Mouse (Mus musculus) monocyte, adult 59 days (primary cell): Measurements from ENCODE around the gene Dis3l2. TPM values are rescaled to one million over a fixed set of nuclear protein-coding genes. Genes with fewer than 3 reads are reported as not detected.

Source experiments
- total RNA-seq, 2 experiments: library from RNA; stranded (reverse); gene quantifications; one replicate each; pipeline ENCODE4 v1.2.4; 2023

Gene Dis3l2
- 10 to 100 TPM; 11.7 to 12.6 TPM for total RNA-seq

DNA sequence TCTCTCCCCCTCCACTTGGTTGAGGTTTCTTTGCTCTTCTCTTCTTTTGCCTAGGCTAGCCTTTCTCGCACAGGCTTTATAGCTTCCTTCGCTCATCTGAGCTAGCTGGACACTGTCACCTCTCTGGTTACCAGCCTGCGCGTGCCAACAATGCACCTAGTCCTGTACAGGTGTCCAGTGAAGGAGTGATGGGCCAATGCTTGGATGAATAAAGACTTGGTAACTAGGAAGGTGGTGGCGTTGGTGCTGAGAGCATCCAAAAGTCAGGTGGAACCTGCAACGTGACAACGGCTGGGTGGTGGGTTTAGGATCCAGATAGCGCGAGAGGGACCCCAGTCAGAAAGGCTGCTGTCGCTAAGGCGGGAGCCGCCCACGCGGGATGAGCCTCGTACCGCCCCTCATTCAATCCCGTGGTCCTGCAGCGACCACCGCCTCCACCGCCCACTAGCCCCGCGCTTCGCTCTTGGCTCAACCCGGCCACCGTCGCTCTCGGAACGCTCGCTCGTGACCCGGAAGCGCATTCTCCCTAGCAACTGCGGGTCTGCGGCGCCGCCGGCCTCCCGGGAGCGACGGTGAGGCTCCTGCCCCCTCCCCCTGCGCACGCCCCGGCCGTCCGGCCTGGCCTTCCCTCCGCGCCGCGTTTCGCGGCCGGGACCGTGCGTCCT, at the start of gene Dis3l2:
Dis3l2 (plus strand) TSS at position 509 of the 665 bp plus-strand sequence.

DNA sequence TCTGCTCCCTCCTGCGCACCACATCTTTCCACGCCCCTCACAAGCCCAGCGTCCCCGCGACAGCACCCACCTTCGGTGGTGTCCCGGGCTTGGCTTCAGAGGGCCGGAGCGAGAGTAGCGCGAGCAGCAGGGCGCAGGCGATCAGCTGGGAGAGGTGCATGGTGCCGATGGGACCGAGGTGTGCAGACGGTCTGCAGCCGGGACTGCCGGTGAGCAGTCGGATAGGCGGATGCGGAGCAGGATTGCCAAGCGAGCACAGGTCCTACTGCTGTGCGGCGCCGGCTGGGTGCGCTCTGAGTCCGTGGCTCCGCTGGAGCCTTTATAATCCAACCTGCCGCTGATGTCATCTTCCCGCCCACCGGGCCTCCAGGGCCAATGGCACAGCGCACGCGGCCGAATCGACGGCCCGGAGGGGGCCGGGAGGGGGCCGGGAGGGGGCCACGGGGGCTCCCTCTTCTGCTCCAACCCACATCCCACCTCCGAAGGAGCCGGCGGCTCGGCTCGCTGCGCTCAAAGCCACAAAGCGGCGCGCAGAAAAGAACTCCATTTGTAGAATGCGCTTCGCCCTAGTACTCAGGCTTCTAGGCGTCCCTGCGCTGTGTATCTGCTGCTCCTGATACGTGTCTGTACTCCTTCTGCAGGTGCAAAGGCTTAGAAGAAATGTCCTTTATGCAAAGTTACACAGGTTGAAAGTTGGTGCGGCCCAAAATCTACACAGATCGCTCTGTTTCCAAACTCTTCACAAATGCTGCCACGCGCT, 33.1 kb upstream of the Dis3l2 start, which contains the start of gene Nppc:
Nppc (minus strand) TSS at position 293 of the 760 bp plus-strand sequence.

DNA sequence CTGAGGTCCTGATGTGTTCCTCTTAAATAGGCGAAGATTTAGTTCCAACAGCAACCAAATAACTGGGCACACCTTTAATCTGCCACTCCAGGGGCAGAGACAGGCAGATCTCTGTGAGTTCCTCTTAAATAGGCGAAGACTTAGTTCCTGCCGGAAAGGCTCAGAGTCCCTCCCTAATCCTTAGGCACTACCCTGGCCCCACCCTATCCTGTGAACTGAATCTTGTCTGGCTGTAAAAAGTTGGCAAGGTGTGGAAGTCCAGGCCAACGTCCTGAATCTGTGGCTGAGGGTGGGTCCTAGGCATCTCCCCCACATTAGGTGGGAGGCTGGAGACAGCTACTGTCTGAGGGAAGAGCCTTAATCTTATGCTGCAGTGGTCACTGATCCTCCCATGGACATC, 386.2 kb downstream of the Dis3l2 start, which contains the start of gene Alppl2:
Alppl2 (minus strand) TSS at position 101 of the 400 bp plus-strand sequence.

Other genes starting within 250 kb of the Dis3l2 start
- gene Ptma, start 177.1 kb upstream of the Dis3l2 start, total RNA-seq = 1,000 to 10,000 TPM; 1,085 to 1,211 TPM
- 10 to 100 TPM; 14.3 to 16.3 TPM for gene Pde6d, start 121.2 kb upstream of the Dis3l2 start, total RNA-seq
- gene Cops7b, start 120.9 kb upstream of the Dis3l2 start, total RNA-seq = 1 to 10 TPM; 8.8 to 9.8 TPM
- not detected for gene Nppc, start 33.2 kb upstream of the Dis3l2 start, total RNA-seq